Mouse (Mus musculus) myocyte (in vitro differentiated cells): ENCODE data around the gene Scn5a. TPM values are rescaled to one million over a fixed set of nuclear protein-coding genes. Genes with fewer than 3 reads are reported as not detected.

Experiments
- H3K27me3 ChIP-seq: one replicate; pipeline ENCODE4 v1.6.1; 2011; ENCODE audit not compliant: control insufficient read depth, insufficient read depth, insufficient read length
- H3K36me3 ChIP-seq: one replicate; pipeline ENCODE4 v1.6.1; 2011; ENCODE audit not compliant: control insufficient read depth, insufficient read depth
- H3K4me2 ChIP-seq: one replicate; pipeline ENCODE4 v1.6.1; 2011; ENCODE audit warnings: low read depth, control low read depth
- H3K4me3 ChIP-seq: one replicate; pipeline ENCODE4 v1.5.1; 2011; ENCODE audit warnings: mild to moderate bottlenecking, control low read depth, moderate library complexity
- H3K79me2 ChIP-seq: one replicate; pipeline ENCODE4 v1.6.1; 2011; ENCODE audit not compliant: control insufficient read depth, insufficient read depth
- H3ac ChIP-seq: one replicate; pipeline ENCODE4 v1.6.1; 2011; ENCODE audit not compliant: control insufficient read depth, insufficient read length
- CEBPB ChIP-seq: IDR thresholded peaks from 2 replicates; pipeline ENCODE4 v1.6.1; 2011; ENCODE audit warnings: mild to moderate bottlenecking, moderate library complexity; ENCODE audit not compliant: poor library complexity, insufficient read depth, severe bottlenecking
- E2F4 ChIP-seq: IDR thresholded peaks from one replicate; pipeline ENCODE4 v1.6.1; 2011; ENCODE audit warnings: mild to moderate bottlenecking, control low read depth, moderate library complexity; ENCODE audit not compliant: insufficient read depth
- MAX ChIP-seq: IDR thresholded peaks from one replicate; pipeline ENCODE4 v1.6.1; 2011; ENCODE audit warnings: low read depth, mild to moderate bottlenecking, control low read depth
- MYOD1 ChIP-seq, 3 experiments: IDR thresholded peaks; one replicate each; pipeline ENCODE4 v1.6.1; 2011; ENCODE audit warnings: control low read depth in 2 of 3, low read depth in 2 of 3, mild to moderate bottlenecking in 2 of 3, moderate library complexity in 1 of 3; ENCODE audit not compliant: insufficient read length in 2 of 3, control insufficient read depth in 1 of 3
- MYOG ChIP-seq, 3 experiments: IDR thresholded peaks; one replicate each; pipeline ENCODE4 v1.6.1; 2011; ENCODE audit warnings: control low read depth in 2 of 3, low read depth in 2 of 3, mild to moderate bottlenecking in 2 of 3; ENCODE audit not compliant: insufficient read length in 2 of 3, control insufficient read depth in 1 of 3, insufficient read depth in 1 of 3
- POLR2A ChIP-seq: IDR thresholded peaks from one replicate; pipeline ENCODE4 v1.6.1; 2011; ENCODE audit warnings: low read depth, mild to moderate bottlenecking, control low read depth, moderate library complexity; ENCODE audit not compliant: insufficient read length
- POLR2AphosphoS2 ChIP-seq: IDR thresholded peaks from one replicate; pipeline ENCODE4 v1.6.1; 2011; ENCODE audit warnings: low read depth, control low read depth; ENCODE audit not compliant: insufficient read length
- REST ChIP-seq: IDR thresholded peaks from one replicate; pipeline ENCODE4 v1.6.1; 2011; ENCODE audit warnings: mild to moderate bottlenecking, control low read depth, moderate library complexity; ENCODE audit not compliant: insufficient read depth, insufficient read length
- SRF ChIP-seq: IDR thresholded peaks from one replicate; pipeline ENCODE4 v1.6.1; 2011; ENCODE audit warnings: low read depth; ENCODE audit not compliant: control insufficient read depth, insufficient read length
- TCF12 ChIP-seq: IDR thresholded peaks from one replicate; pipeline ENCODE4 v1.6.1; 2011; ENCODE audit warnings: mild to moderate bottlenecking, control low read depth; ENCODE audit not compliant: poor library complexity, insufficient read depth, severe bottlenecking
- TCF3 ChIP-seq: IDR thresholded peaks from one replicate; pipeline ENCODE4 v1.6.1; 2011; ENCODE audit warnings: low read depth, control low read depth; ENCODE audit not compliant: insufficient read length
- USF1 ChIP-seq: IDR thresholded peaks from one replicate; pipeline ENCODE4 v1.6.1; 2011; ENCODE audit warnings: low read depth, mild to moderate bottlenecking, control low read depth, moderate library complexity
- polyA plus RNA-seq: library from polyadenylated mRNA; unstranded; fragments of >200 nt; fragmentation: generic; extraction: Trizol; gene quantifications from one replicate; pipeline ENCODE4 v1.2.1, GENCODE M21; 2012; ENCODE audit warnings: missing spikeins

Scn5a gene
- polyA plus RNA-seq, 1 experiment: 30.6 TPM

DNA sequence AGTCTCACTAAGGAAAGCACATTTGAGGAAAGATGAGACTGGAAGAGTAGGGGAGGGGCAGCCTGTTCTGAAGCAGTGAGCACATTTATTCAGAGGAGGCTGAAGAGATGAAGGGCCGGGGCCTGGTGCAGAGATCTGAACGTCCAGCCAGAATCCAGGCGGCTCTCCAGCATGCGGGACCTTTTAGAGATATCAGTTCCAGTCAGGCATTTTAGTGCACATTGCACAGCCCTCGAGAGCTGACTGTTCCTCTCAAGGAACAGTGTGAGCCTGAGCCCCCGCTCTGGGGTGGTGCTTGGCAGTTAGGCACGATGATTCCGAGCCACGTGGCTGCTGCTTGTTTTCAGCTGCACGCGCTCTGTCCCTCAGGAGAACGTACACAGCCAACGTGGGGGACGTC lies 121.7 kb downstream of the Scn5a start:
- H3K27me3 ChIP-seq: no peaks in the 10 kb centered on the region
- no peak overlapping the region for H3ac ChIP-seq
- H3K36me3 ChIP-seq: no peaks in the 10 kb centered on the region
- H3K4me3 ChIP-seq: no peak overlapping the region
- no peak for TF ChIP-seq CEBPB
- TF ChIP-seq REST: no peak
- TF ChIP-seq TCF12: no peak
- no peak for TF ChIP-seq MAX
- no peak for TF ChIP-seq POLR2AphosphoS2
- no peak for TF ChIP-seq MYOD1 (IDR thresholded peaks at IDR 0.05; ENCODE audit: control insufficient read depth in 1 of 3, insufficient read length in 2 of 3, low read depth in 2 of 3)
- TF ChIP-seq MYOG (IDR thresholded peaks at IDR 0.05; ENCODE audit: control insufficient read depth in 1 of 3, insufficient read depth in 1 of 3, insufficient read length in 2 of 3, low read depth in 2 of 3): no peak
- TF ChIP-seq POLR2A: no peak
- no peaks in the 10 kb centered on the region for H3K79me2 ChIP-seq
- no peak overlapping the region for H3K4me2 ChIP-seq

DNA sequence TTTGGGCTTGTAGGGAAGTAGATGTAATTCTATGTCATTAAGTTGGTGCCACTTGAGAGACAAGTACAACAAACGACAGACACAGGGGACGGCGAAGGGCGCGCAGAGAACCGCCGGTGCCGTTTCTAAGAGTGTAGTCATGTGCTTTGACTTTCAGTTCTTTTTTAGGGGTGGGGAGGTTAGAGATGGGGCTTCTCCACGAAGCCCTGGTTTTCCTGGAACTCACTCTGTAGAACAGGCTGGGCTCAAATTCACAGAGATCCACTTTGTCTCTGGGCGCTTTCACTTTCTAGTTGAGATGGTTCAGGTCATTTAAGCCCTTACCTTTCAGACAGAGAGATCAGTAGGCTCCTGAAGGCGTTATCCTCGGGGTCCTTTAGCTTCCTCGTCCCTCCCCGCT lies 122.8 kb downstream of the Scn5a start:
- TF ChIP-seq MYOD1 (IDR thresholded peaks at IDR 0.05; ENCODE audit: control insufficient read depth in 1 of 3, insufficient read length in 2 of 3, low read depth in 2 of 3) (no peak), POLR2AphosphoS2 (no peak), MAX (no peak), POLR2A (no peak), USF1 (no peak), TCF12 (no peak), MYOG (IDR thresholded peaks at IDR 0.05; ENCODE audit: control insufficient read depth in 1 of 3, insufficient read depth in 1 of 3, insufficient read length in 2 of 3, low read depth in 2 of 3) (no peak), SRF (no peak), REST (no peak), TCF3 (no peak)
- H3K79me2 ChIP-seq: no peaks in the 10 kb centered on the region
- H3K27me3 ChIP-seq: no peaks in the 10 kb centered on the region
- H3K4me3 ChIP-seq: no peak overlapping the region
- no peaks in the 10 kb centered on the region for H3K36me3 ChIP-seq
- H3ac ChIP-seq: no peak overlapping the region
- H3K4me2 ChIP-seq: no peak overlapping the region

DNA sequence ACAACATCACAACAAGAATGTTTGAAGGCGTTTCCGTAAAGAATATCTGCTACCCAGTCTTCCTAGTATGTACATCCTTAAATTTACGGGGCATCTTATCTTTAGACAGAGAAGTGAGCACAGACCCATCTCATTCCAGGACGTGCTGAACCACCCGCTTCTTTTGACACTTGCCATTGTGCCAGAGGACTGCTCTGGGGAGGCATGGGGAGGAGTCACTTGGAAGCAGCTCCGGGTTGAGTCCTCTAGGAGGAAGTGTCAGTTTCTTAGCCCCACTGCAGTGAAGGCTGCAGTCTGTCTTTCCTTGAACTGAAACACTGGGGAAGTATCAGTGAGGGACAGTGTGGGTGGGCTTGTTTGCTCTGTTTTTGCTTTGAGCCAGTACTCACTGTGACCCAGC lies 133.1 kb downstream of the Scn5a start:
- H3K4me2 ChIP-seq: peak overlapping the region; percentile 93
- H3K4me3 ChIP-seq: peak overlapping the region; percentile 59
- no peak for TF ChIP-seq CEBPB
- TF ChIP-seq POLR2AphosphoS2: no peak
- no peak for TF ChIP-seq TCF12
- TF ChIP-seq E2F4: no peak
- no peak for TF ChIP-seq POLR2A
- TF ChIP-seq MYOG (IDR thresholded peaks at IDR 0.05; ENCODE audit: control insufficient read depth in 1 of 3, insufficient read depth in 1 of 3, insufficient read length in 2 of 3, low read depth in 2 of 3): no peak
- no peak for TF ChIP-seq USF1
- TF ChIP-seq TCF3: no peak
- TF ChIP-seq MYOD1 (IDR thresholded peaks at IDR 0.05; ENCODE audit: control insufficient read depth in 1 of 3, insufficient read length in 2 of 3, low read depth in 2 of 3): no peak
- no peak for TF ChIP-seq REST
- H3K27me3 ChIP-seq: no peaks in the 10 kb centered on the region
- peaks cover 13% of the 10 kb centered on the region for H3K79me2 ChIP-seq
- H3K36me3 ChIP-seq: no peaks in the 10 kb centered on the region
- peak overlapping the region; percentile 31 for H3ac ChIP-seq

- Histone ChIP-seq H3K27me3 (no peaks in the 10 kb centered on the region), H3K36me3 (no peaks in the 10 kb centered on the region), H3K79me2 (peaks cover 13% of the 10 kb centered on the region), H3K4me3 (peak within 1 kb of the TSS; percentile 59), H3ac (peak within 1 kb of the TSS; percentile 31), H3K4me2 (peak within 1 kb of the TSS; percentile 93)
- TF ChIP-seq CEBPB: no peak
- TF ChIP-seq E2F4: peak; percentile 76
- TF ChIP-seq TCF12: no peak
- peak; percentile 71 for TF ChIP-seq POLR2AphosphoS2
- TF ChIP-seq REST: no peak
- TF ChIP-seq POLR2A: peak; percentile 74
- no peak for TF ChIP-seq TCF3
Observed at GRCm38 (mm10) chr9:119444738-119445429, 133.9 kb downstream of the Scn5a start, which contains the start of gene Exog. Gene Exog, plus strand, starts transcription at chr9:119444943.

DNA sequence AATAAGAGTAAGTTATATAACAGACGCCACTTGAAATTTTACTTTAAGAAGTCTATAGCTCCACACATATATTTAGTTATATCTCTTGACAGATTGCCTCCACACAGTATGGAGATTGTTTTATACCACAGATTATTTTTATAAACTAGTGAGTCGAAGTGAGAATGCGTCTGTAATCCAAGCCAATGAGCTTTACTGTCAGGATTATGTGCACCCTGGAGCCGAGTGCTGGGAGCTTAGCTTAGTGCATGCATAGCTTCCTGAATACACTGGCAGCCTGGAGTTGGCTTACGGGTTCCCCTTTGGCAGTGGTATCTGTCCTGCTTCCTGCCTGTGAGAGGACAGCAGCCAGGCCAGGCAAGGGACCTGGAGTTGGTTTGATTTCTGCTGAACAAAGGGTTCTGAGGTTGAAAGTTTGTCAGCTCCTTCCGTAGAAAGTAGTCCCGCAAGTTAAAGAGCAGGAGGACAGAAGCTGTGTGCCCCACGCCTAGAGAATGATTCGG lies 140.3 kb downstream of the Scn5a start:
- H3ac ChIP-seq: no peak overlapping the region
- no peaks in the 10 kb centered on the region for H3K27me3 ChIP-seq
- no peaks in the 10 kb centered on the region for H3K36me3 ChIP-seq
- TF ChIP-seq E2F4 (no peak), CEBPB (no peak), MYOD1 (IDR thresholded peaks at IDR 0.05; ENCODE audit: control insufficient read depth in 1 of 3, insufficient read length in 2 of 3, low read depth in 2 of 3) (no peak), MAX (no peak), POLR2AphosphoS2 (no peak), TCF3 (no peak), POLR2A (no peak)
- no peak overlapping the region for H3K4me2 ChIP-seq
- H3K79me2 ChIP-seq: no peaks in the 10 kb centered on the region
- no peak overlapping the region for H3K4me3 ChIP-seq
